Mouse (Mus musculus) megakaryocyte, embryonic 14.5 days (primary cell): ENCODE results near the gene Alg2.

Source experiments
- FLI1 ChIP-seq: IDR thresholded peaks from 2 replicates; pipeline ENCODE4 v1.6.1; 2012; ENCODE audit warnings: low read length, inconsistent platforms, mixed read lengths
- GATA1 ChIP-seq: IDR thresholded peaks from 3 replicates; pipeline ENCODE4 v1.6.1; 2012; ENCODE audit warnings: mixed read lengths, low read length, inconsistent platforms, borderline replicate concordance

GRCm38 (mm10) chr4:47503045-47503444, 28.9 kb upstream of the Alg2 start:
- TF ChIP-seq GATA1 (no peak), FLI1 (no peak)
